Mouse (Mus musculus): ENCODE data around the gene Defa2. TPM values are rescaled to one million over a fixed set of nuclear protein-coding genes. Genes with fewer than 3 reads are reported as not detected.
"Not testable (repeated sequence)": the region's sequence is repeated elsewhere in the genome, so short reads cannot be mapped to it uniquely, and the experiment has no call there.

Gene Defa2
- not detected in 2 replicates for polyA plus RNA-seq (2016; fragmentation: Nextera tagmentation; extraction: Ambion mirVana)

DNA sequence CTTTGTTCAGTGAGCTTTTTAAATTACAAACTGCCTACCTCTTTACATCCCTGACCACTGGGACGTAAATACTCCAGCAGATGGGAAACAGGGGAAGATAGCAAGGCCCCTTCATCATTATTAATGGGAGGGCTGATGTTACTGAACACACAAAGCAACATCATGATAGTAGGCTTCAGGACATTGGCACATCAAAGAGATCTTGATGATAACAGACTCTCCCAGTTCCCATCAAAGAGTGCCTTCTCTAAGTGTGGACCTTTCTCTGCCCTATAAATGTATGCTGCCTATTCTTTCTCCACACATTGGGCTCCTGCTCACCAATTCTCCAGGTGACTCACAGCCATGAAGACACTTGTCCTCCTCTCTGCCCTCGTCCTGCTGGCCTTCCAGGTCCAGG, at the start of gene Defa2:
Defa2 (plus strand) TSS at position 301 of the 400 bp plus-strand sequence.
- not testable (repeated sequence) for H3K4me3 ChIP-seq; H3K36me3 ChIP-seq; H3K9me3 ChIP-seq (replicated peaks); H3K27ac ChIP-seq (ENCODE audit: poor library complexity, severe bottlenecking); H3K9ac ChIP-seq; H3K4me2 ChIP-seq; H3K4me1 ChIP-seq (replicated peaks); H3K27me3 ChIP-seq (replicated peaks); ATAC-seq (ENCODE audit: insufficient number of reproducible peaks, low FRiP score)
- 86% methylated on average over 1 of the region's 2 CpGs for WGBS

DNA sequence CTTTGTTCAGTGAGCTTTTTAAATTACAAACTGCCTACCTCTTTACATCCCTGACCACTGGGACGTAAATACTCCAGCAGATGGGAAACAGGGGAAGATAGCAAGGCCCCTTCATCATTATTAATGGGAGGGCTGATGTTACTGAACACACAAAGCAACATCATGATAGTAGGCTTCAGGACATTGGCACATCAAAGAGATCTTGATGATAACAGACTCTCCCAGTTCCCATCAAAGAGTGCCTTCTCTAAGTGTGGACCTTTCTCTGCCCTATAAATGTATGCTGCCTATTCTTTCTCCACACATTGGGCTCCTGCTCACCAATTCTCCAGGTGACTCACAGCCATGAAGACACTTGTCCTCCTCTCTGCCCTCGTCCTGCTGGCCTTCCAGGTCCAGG, 13.2 kb downstream of the Defa2 start, which contains the start of gene Defa33:
Defa33 (plus strand) TSS at position 301 of the 400 bp plus-strand sequence.
- H3K4me1 ChIP-seq (replicated peaks); H3K27me3 ChIP-seq (replicated peaks); H3K4me2 ChIP-seq; H3K9me3 ChIP-seq (replicated peaks); H3K4me3 ChIP-seq; H3K27ac ChIP-seq (ENCODE audit: poor library complexity, severe bottlenecking); ATAC-seq (ENCODE audit: insufficient number of reproducible peaks, low FRiP score); H3K9ac ChIP-seq; H3K36me3 ChIP-seq: not testable (repeated sequence)
- no CpG with 5 or more reads among the region's 2 CpGs for WGBS

DNA sequence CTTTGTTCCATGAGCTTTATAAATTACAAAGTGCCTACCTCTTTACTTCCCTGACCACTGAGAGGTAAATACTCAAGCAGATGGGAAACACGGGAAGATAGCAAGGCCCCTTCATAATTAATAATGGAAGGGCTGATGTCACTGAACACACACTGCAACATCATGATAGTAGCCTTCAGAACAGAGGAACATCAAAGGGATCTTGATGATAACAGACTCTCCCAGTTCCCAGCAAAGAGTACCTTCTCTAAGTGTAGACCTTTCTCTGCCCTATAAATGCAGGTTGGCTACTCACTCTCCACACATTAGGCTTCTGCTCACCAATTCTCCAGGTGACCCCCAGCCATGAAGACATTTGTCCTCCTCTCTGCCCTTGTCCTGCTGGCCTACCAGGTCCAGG, 48.8 kb downstream of the Defa2 start, which contains the start of gene Defa36:
Defa36 (plus strand) TSS at position 301 of the 400 bp plus-strand sequence.
- H3K27ac ChIP-seq (ENCODE audit: poor library complexity, severe bottlenecking); ATAC-seq (ENCODE audit: insufficient number of reproducible peaks, low FRiP score); H3K4me1 ChIP-seq (replicated peaks); H3K27me3 ChIP-seq (replicated peaks); H3K9ac ChIP-seq; H3K9me3 ChIP-seq (replicated peaks); H3K4me3 ChIP-seq; H3K4me2 ChIP-seq; H3K36me3 ChIP-seq: not testable (repeated sequence)
- WGBS = no CpG with 5 or more reads among the region's 1 CpGs

Other genes with a start within 250 kb of the Defa2 start
- not detected in 2 replicates for gene Defa30, start 243.9 kb upstream of the Defa2 start, polyA plus RNA-seq (2016; fragmentation: Nextera tagmentation; extraction: Ambion mirVana)
- gene Defa22, start 216.2 kb upstream of the Defa2 start, polyA plus RNA-seq (2016; fragmentation: Nextera tagmentation; extraction: Ambion mirVana) = not detected in 2 replicates
- gene Defa31, start 186.9 kb upstream of the Defa2 start, polyA plus RNA-seq (2016; fragmentation: Nextera tagmentation; extraction: Ambion mirVana) = not detected in 2 replicates
- gene Gm15293, start 177.0 kb upstream of the Defa2 start, polyA plus RNA-seq (2016; fragmentation: Nextera tagmentation; extraction: Ambion mirVana) = not detected in 2 replicates
- not detected in 2 replicates for gene Gm15292, start 128.8 kb upstream of the Defa2 start, polyA plus RNA-seq (2016; fragmentation: Nextera tagmentation; extraction: Ambion mirVana)
- gene Defa27, start 63.0 kb upstream of the Defa2 start, polyA plus RNA-seq (2016; fragmentation: Nextera tagmentation; extraction: Ambion mirVana) = not detected in 2 replicates
- gene Defa29, start 51.5 kb upstream of the Defa2 start, polyA plus RNA-seq (2016; fragmentation: Nextera tagmentation; extraction: Ambion mirVana) = not detected in 2 replicates
- gene Defa33, start 13.3 kb downstream of the Defa2 start, polyA plus RNA-seq (2016; fragmentation: Nextera tagmentation; extraction: Ambion mirVana) = not detected in 2 replicates
- gene Defa36, start 48.9 kb downstream of the Defa2 start, polyA plus RNA-seq (2016; fragmentation: Nextera tagmentation; extraction: Ambion mirVana) = not detected in 2 replicates
- not detected in 2 replicates for gene Gm7849, start 78.0 kb downstream of the Defa2 start, polyA plus RNA-seq (2016; fragmentation: Nextera tagmentation; extraction: Ambion mirVana)
- gene Defa20, start 130.7 kb downstream of the Defa2 start, polyA plus RNA-seq (2016; fragmentation: Nextera tagmentation; extraction: Ambion mirVana) = not detected in 2 replicates
- gene Defa32, start 150.5 kb downstream of the Defa2 start, polyA plus RNA-seq (2016; fragmentation: Nextera tagmentation; extraction: Ambion mirVana) = not detected in 2 replicates
- gene Defa37, start 186.9 kb downstream of the Defa2 start, polyA plus RNA-seq (2016; fragmentation: Nextera tagmentation; extraction: Ambion mirVana) = not detected in 2 replicates
- gene Defa28, start 204.5 kb downstream of the Defa2 start, polyA plus RNA-seq (2016; fragmentation: Nextera tagmentation; extraction: Ambion mirVana) = not detected in 2 replicates
- not detected in 2 replicates for gene Gm7861, start 216.0 kb downstream of the Defa2 start, polyA plus RNA-seq (2016; fragmentation: Nextera tagmentation; extraction: Ambion mirVana)
- not detected in 2 replicates for gene Defa26, start 239.7 kb downstream of the Defa2 start, polyA plus RNA-seq (2016; fragmentation: Nextera tagmentation; extraction: Ambion mirVana)